Mouse (Mus musculus) liver, embryonic 14.5 days (tissue): ENCODE results near the gene Spon1. TPM values are rescaled to one million over a fixed set of nuclear protein-coding genes. Genes with fewer than 3 reads are reported as not detected.

Experiments
- ATAC-seq: fragments of 200-750 bp; cut with Nextera tagmentation; 2 replicates; pipeline ENCODE4 v1.8.0; 2017; ENCODE audit warnings: moderate number of reproducible peaks, mild to moderate bottlenecking, moderate library complexity; ENCODE audit not compliant: insufficient read depth
- DNase-seq, 3 experiments: peaks; one replicate each; pipeline ENCODE4 v3.0.0-alpha.2; 2012 to 2013; ENCODE audit warnings: low read depth in 3 of 3, low spot score in 3 of 3
- H3K27ac ChIP-seq: fragments of 300-500 bp; sonication (generic); 2 replicates; pipeline ENCODE4 v1.5.1; 2014; ENCODE audit warnings: moderate library complexity, mild to moderate bottlenecking, control low read depth, inconsistent platforms
- H3K27me3 ChIP-seq: fragments of 300-500 bp; sonication (generic); 2 replicates; pipeline ENCODE4 v1.6.1; 2014; ENCODE audit warnings: mild to moderate bottlenecking, low read length, moderate library complexity; ENCODE audit not compliant: control insufficient read depth, insufficient read depth
- H3K36me3 ChIP-seq: fragments of 300-500 bp; sonication (generic); replicated peaks from 2 replicates; pipeline ENCODE4 v1.6.1; 2014; ENCODE audit warnings: low read depth; ENCODE audit not compliant: control insufficient read depth, insufficient read depth
- H3K4me1 ChIP-seq, 2 experiments: fragments of 200-500 bp in 1 of 2; fragments of 300-500 bp in 1 of 2; sonication (generic) in 1 of 2; replicated peaks; 2 replicates each; pipeline ENCODE4 v1.6.1; 2012 to 2014; ENCODE audit warnings: antibody characterized with exemption in 1 of 2, inconsistent platforms in 1 of 2, low read length in 1 of 2; ENCODE audit not compliant: control insufficient read depth in 2 of 2, insufficient read depth in 2 of 2
- H3K4me2 ChIP-seq: fragments of 300-500 bp; sonication (generic); 2 replicates; pipeline ENCODE4 v1.6.1; 2014; ENCODE audit warnings: low read depth, mild to moderate bottlenecking, control low read depth, moderate library complexity
- H3K4me3 ChIP-seq, 2 experiments: fragments of 200-500 bp in 1 of 2; fragments of 300-500 bp in 1 of 2; sonication (generic) in 1 of 2; 2 replicates each; pipeline ENCODE4 v1.5.1; 2012 to 2014; ENCODE audit warnings: low read depth in 2 of 2, low read length in 2 of 2, mild to moderate bottlenecking in 2 of 2, control low read depth in 1 of 2, inconsistent platforms in 1 of 2, moderate library complexity in 1 of 2; ENCODE audit not compliant: insufficient read depth in 1 of 2
- H3K9ac ChIP-seq: fragments of 300-500 bp; sonication (generic); replicated peaks from 2 replicates; pipeline ENCODE4 v1.6.1; 2014; ENCODE audit warnings: mild to moderate bottlenecking, control low read depth, moderate library complexity
- H3K9me3 ChIP-seq: fragments of 300-500 bp; sonication (generic); 2 replicates; pipeline ENCODE4 v1.6.1; 2016; ENCODE audit warnings: low read length, mixed read lengths; ENCODE audit not compliant: control insufficient read depth
- CTCF ChIP-seq: IDR thresholded peaks from 2 replicates; pipeline ENCODE4 v1.5.1; 2016; ENCODE audit warnings: antibody characterized with exemption, low read depth, control low read depth
- EP300 ChIP-seq: IDR thresholded peaks from 2 replicates; pipeline ENCODE4 v1.6.1; 2016; ENCODE audit warnings: antibody characterized with exemption, low read depth
- WGBS: fragments of 180-500 bp; shearing (Covaris S2); extraction: QIAGEN DNeasy Blood & Tissue Kit; methylation state at CpG from one replicate; pipeline ENCODE4 v1.1.7; 2014; ENCODE audit not compliant: insufficient replicate concordance; 5-methylcytosine and 5-hydroxymethylcytosine counted together
- polyA plus RNA-seq, 2 experiments: library from polyadenylated mRNA; depleted of rRNA in 1 of 2; stranded (reverse) in 1 of 2; unstranded in 1 of 2; fragments of >200 nt; fragmentation: Nextera tagmentation in 1 of 2; extraction: Ambion mirVana in 1 of 2; gene quantifications; 2 replicates each; pipeline versions ENCODE4 v1.2.1 to v1.2.3; 2012 to 2014

Spon1 gene
- polyA plus RNA-seq, 2 experiments: 0.36 to 0.39 TPM

GRCm38 (mm10) chr7:113918916-113919315 lies 153.1 kb downstream of the Spon1 start:
- H3K4me3 ChIP-seq: no peak overlapping the region
- ATAC-seq: no peak
- no peaks in the 10 kb centered on the region for H3K9me3 ChIP-seq
- H3K27ac ChIP-seq: no peak overlapping the region
- H3K9ac ChIP-seq: no peak overlapping the region
- no peaks in the 10 kb centered on the region for H3K4me1 ChIP-seq
- no peak for DNase-seq
- WGBS: 51% methylated on average over 3 of the region's 3 CpGs
- H3K27me3 ChIP-seq: no peaks in the 10 kb centered on the region
- no peak overlapping the region for H3K4me2 ChIP-seq
- no peak for TF ChIP-seq EP300
- no peak for TF ChIP-seq CTCF
- H3K36me3 ChIP-seq: no peaks in the 10 kb centered on the region

GRCm38 (mm10) chr7:113919505-113919904 lies 153.7 kb downstream of the Spon1 start:
- Histone ChIP-seq H3K9ac (no peak overlapping the region), H3K36me3 (no peaks in the 10 kb centered on the region), H3K4me2 (no peak overlapping the region), H3K27ac (no peak overlapping the region), H3K4me1 (no peaks in the 10 kb centered on the region), H3K4me3 (no peak overlapping the region), H3K27me3 (no peaks in the 10 kb centered on the region), H3K9me3 (no peaks in the 10 kb centered on the region)
- TF ChIP-seq EP300 (no peak), CTCF (no peak)
- no peak for ATAC-seq
- 55% methylated on average over 4 of the region's 4 CpGs for WGBS
- DNase-seq: no peak

- H3K27ac ChIP-seq: no peak overlapping the region
- H3K4me2 ChIP-seq: no peak overlapping the region
- no peaks in the 10 kb centered on the region for H3K36me3 ChIP-seq
- WGBS: 56% methylated on average over 2 of the region's 2 CpGs
- no peak for TF ChIP-seq CTCF
- TF ChIP-seq EP300: no peak
- no peaks in the 10 kb centered on the region for H3K4me1 ChIP-seq
- no peak for DNase-seq
- H3K4me3 ChIP-seq: no peak overlapping the region
- ATAC-seq: no peak
- no peaks in the 10 kb centered on the region for H3K9me3 ChIP-seq
- H3K27me3 ChIP-seq: no peaks in the 10 kb centered on the region
- H3K9ac ChIP-seq: no peak overlapping the region
These were observed 154.3 kb downstream of the Spon1 start for GRCm38 (mm10) chr7:113920056-113920455.

DNA sequence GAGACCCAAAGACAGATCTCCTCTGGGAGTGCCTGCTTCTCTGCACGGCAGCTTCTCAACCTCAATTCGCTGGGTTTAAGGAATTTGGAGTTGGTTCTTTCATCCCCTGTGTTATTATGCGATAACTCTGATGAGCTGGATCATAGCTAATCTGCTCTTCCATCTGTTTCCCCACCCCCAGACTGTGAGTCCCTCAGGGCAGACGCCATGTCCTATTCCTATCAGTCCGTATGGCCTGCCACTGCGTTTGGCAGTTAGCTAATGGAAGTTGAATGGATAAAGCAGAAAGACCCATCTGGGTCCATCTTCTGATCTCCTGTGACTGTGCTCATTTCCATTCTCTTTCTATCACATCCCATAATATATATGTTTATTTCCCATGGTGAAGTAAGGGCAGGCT lies 158.8 kb downstream of the Spon1 start:
- no peak for TF ChIP-seq EP300
- TF ChIP-seq CTCF: no peak
- H3K36me3 ChIP-seq: no peaks in the 10 kb centered on the region

DNA sequence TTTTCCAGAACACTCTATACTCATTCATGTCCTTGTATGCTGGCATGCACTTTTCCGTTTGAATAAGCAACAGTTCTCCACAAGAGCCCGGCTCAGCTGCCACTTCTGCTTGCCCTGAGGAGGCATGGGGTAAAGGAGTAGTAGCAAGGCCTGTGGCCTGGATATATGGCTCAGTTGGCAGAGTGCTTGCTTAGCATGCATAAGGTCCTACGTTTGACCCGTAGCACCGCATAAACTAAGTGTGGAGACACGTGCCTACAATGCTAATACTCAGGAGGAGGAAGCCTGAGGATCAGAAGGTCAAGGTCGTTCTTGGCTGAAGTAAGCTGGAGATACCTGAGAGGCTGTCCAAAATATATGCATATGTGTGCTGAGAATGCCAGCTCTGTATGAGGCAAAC lies 185.1 kb downstream of the Spon1 start:
- WGBS: 54% methylated on average over 7 of the region's 7 CpGs
- Histone ChIP-seq H3K27ac (no peak overlapping the region), H3K9me3 (no peaks in the 10 kb centered on the region), H3K9ac (no peak overlapping the region), H3K27me3 (no peaks in the 10 kb centered on the region), H3K36me3 (no peaks in the 10 kb centered on the region), H3K4me3 (no peak overlapping the region), H3K4me1 (no peaks in the 10 kb centered on the region), H3K4me2 (no peak overlapping the region)
- ATAC-seq (no peak), DNase-seq (no peak)
- TF ChIP-seq EP300 (no peak), CTCF (no peak)

More for the DNA sequence above, 158.8 kb downstream of the Spon1 start:
- DNase-seq (no peak), ATAC-seq (no peak)
- H3K9me3 ChIP-seq: no peaks in the 10 kb centered on the region
- H3K9ac ChIP-seq: no peak overlapping the region
- no peaks in the 10 kb centered on the region for H3K4me1 ChIP-seq
- H3K4me3 ChIP-seq: no peak overlapping the region
- no peaks in the 10 kb centered on the region for H3K27me3 ChIP-seq
- 57% methylated on average over 6 of the region's 6 CpGs for whole genome bisulfite sequencing
- H3K27ac ChIP-seq: no peak overlapping the region
- H3K4me2 ChIP-seq: no peak overlapping the region
